Mouse (Mus musculus): ENCODE measurements around the gene Atp6v1g3.

- TF ChIP-seq POLR2AphosphoS5 (IDR thresholded peaks at IDR 0.05; ENCODE audit: insufficient replicate concordance, low read depth, low read length) = no peak
- TF ChIP-seq CTCF (IDR thresholded peaks at IDR 0.05; ENCODE audit: low read depth, low read length) = no peak
These were observed 29.6 kb upstream of the Atp6v1g3 start for GRCm38 (mm10) chr1:138243947-138244346.
